Mouse (Mus musculus): ENCODE results near the gene Trip6.

- TF ChIP-seq TAL1 (IDR thresholded peaks at IDR 0.05; ENCODE audit: low read length) = no peak
- no peak for TF ChIP-seq GATA1 (IDR thresholded peaks at IDR 0.05; ENCODE audit: low read length)
Observed at GRCm38 (mm10) chr5:137287953-137288743, 26.1 kb downstream of the Trip6 start.
